Mouse (Mus musculus): Measurements from ENCODE around the gene Gpn3. TPM values are rescaled to one million over a fixed set of nuclear protein-coding genes. Genes with fewer than 3 reads are reported as not detected.

Gene Gpn3
- 48.7 and 53.5 TPM in 2 replicates for polyA plus RNA-seq (2015; fragmentation: Nextera tagmentation; extraction: Ambion mirVana)

GRCm38 (mm10) chr5:122371591-122372191 is at the start of gene Gpn3:
Gpn3 (plus strand) TSS chr5:122371876.
- H3K36me3 ChIP-seq (replicated peaks): peaks cover 41% of the 10 kb centered on the region
- H3K27me3 ChIP-seq: no peaks in the 10 kb centered on the region
- peak within 1 kb of the TSS; percentile 86 for H3K4me2 ChIP-seq
- H3K4me3 ChIP-seq (replicated peaks): peak within 1 kb of the TSS; percentile 90
- H3K27ac ChIP-seq (replicated peaks): peak within 1 kb of the TSS; percentile 97
- WGBS (ENCODE audit: insufficient replicate concordance): under 1% methylated on average over 40 of the region's 46 CpGs
- H3K4me1 ChIP-seq (replicated peaks): peaks cover 27% of the 10 kb centered on the region
- ATAC-seq (ENCODE audit: insufficient read depth): peak; percentile 55
- H3K9ac ChIP-seq: peak within 1 kb of the TSS; percentile 82
- H3K9me3 ChIP-seq (replicated peaks): no peaks in the 10 kb centered on the region

- peaks cover 55% of the 10 kb centered on the region for H3K36me3 ChIP-seq (replicated peaks)
These were observed 48.2 kb upstream of the Gpn3 start for GRCm38 (mm10) chr5:122323523-122323922.

GRCm38 (mm10) chr5:122324608-122325431 is 46.9 kb upstream of the Gpn3 start:
- WGBS (ENCODE audit: insufficient replicate concordance): 84% methylated on average over 23 of the region's 23 CpGs
- Histone ChIP-seq H3K4me2 (no peak overlapping the region), H3K9me3 (replicated peaks) (no peaks in the 10 kb centered on the region), H3K27me3 (no peaks in the 10 kb centered on the region), H3K9ac (no peak overlapping the region), H3K36me3 (replicated peaks) (peaks cover 48% of the 10 kb centered on the region), H3K4me3 (replicated peaks) (no peak overlapping the region), H3K27ac (replicated peaks) (no peak overlapping the region), H3K4me1 (replicated peaks) (no peaks in the 10 kb centered on the region)
- no peak for ATAC-seq (ENCODE audit: insufficient read depth)

More at GRCm38 (mm10) chr5:122323523-122323922, 48.2 kb upstream of the Gpn3 start:
- H3K9me3 ChIP-seq (replicated peaks): no peaks in the 10 kb centered on the region
- H3K9ac ChIP-seq: no peak overlapping the region
- H3K27ac ChIP-seq (replicated peaks): no peak overlapping the region
- no peak for ATAC-seq (ENCODE audit: insufficient read depth)
- no peak overlapping the region for H3K4me2 ChIP-seq
- no peak overlapping the region for H3K4me3 ChIP-seq (replicated peaks)
- H3K27me3 ChIP-seq: no peaks in the 10 kb centered on the region
- no peaks in the 10 kb centered on the region for H3K4me1 ChIP-seq (replicated peaks)
- WGBS (ENCODE audit: insufficient replicate concordance): 86% methylated on average over 8 of the region's 8 CpGs

- no peak overlapping the region for H3K9ac ChIP-seq
- no peaks in the 10 kb centered on the region for H3K4me1 ChIP-seq (replicated peaks)
- no peaks in the 10 kb centered on the region for H3K9me3 ChIP-seq (replicated peaks)
- 80% methylated on average over 8 of the region's 8 CpGs for WGBS (ENCODE audit: insufficient replicate concordance)
- no peak overlapping the region for H3K27ac ChIP-seq (replicated peaks)
- H3K36me3 ChIP-seq (replicated peaks): peaks cover 42% of the 10 kb centered on the region
- no peak for ATAC-seq (ENCODE audit: insufficient read depth)
- no peaks in the 10 kb centered on the region for H3K27me3 ChIP-seq
- H3K4me2 ChIP-seq: no peak overlapping the region
- no peak overlapping the region for H3K4me3 ChIP-seq (replicated peaks)
These were observed 46.2 kb upstream of the Gpn3 start for GRCm38 (mm10) chr5:122325477-122325876.

DNA sequence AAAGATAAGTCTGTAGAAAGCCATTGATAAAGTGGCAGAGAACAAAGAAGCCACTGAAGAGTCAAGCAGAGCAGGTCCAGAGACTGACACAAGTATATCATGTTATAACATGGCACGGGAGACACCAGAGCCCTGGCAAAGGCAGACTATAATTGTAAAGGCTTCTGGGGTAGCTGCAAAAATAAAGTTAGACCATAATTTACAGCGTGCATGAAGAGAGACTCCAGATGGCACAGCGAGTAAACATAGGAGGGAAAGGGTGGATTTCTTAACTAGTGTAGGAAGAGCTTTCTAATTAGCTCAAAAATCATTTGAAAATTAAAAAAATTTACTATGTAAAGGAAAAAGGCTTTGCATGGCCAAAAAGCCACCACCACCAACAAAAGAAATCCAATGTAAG is 44.4 kb upstream of the Gpn3 start:
- Histone ChIP-seq H3K9me3 (replicated peaks) (no peaks in the 10 kb centered on the region), H3K9ac (no peak overlapping the region), H3K36me3 (replicated peaks) (peaks cover 24% of the 10 kb centered on the region), H3K4me3 (replicated peaks) (no peak overlapping the region), H3K4me2 (no peak overlapping the region), H3K4me1 (replicated peaks) (no peaks in the 10 kb centered on the region), H3K27ac (replicated peaks) (no peak overlapping the region), H3K27me3 (no peaks in the 10 kb centered on the region)
- ATAC-seq (ENCODE audit: insufficient read depth): no peak
- WGBS (ENCODE audit: insufficient replicate concordance): 78% methylated on average over 3 of the region's 3 CpGs

- Histone ChIP-seq H3K27ac (replicated peaks) (no peak overlapping the region), H3K36me3 (replicated peaks) (peaks cover 5% of the 10 kb centered on the region; the same call in 1 of the 2 replicates), H3K4me2 (no peak overlapping the region), H3K4me1 (replicated peaks) (no peaks in the 10 kb centered on the region), H3K9ac (no peak overlapping the region), H3K27me3 (no peaks in the 10 kb centered on the region), H3K9me3 (replicated peaks) (no peaks in the 10 kb centered on the region), H3K4me3 (replicated peaks) (no peak overlapping the region)
- ATAC-seq (ENCODE audit: insufficient read depth): no peak
- 62% methylated on average over 4 of the region's 4 CpGs for WGBS (ENCODE audit: insufficient replicate concordance)
These were observed 41.4 kb upstream of the Gpn3 start for GRCm38 (mm10) chr5:122330269-122330668.

DNA sequence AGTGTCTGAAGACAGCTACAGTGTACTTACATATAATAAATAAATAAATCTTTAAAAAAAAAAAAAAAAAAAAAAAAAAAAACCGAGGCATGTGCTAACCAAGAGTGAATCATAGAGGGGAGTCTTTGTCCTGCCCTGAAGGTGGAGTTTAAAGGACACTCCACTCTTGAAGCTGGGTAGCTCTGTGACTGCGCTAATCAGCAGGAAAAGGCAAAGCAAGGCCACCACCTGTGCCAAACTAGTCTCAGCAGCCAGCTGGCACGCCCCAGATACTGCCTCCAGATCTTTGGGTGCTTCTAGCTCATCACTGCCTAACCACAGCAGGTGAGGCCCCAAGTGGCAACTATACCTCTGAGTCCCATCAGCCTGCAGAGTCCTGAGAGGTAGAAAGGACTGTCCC is 37.0 kb upstream of the Gpn3 start:
- ATAC-seq (ENCODE audit: insufficient read depth): no peak
- Histone ChIP-seq H3K27ac (replicated peaks) (no peak overlapping the region), H3K9me3 (replicated peaks) (no peaks in the 10 kb centered on the region), H3K4me3 (replicated peaks) (no peak overlapping the region), H3K36me3 (replicated peaks) (no peaks in the 10 kb centered on the region), H3K4me2 (no peak overlapping the region), H3K4me1 (replicated peaks) (no peaks in the 10 kb centered on the region), H3K9ac (no peak overlapping the region), H3K27me3 (no peaks in the 10 kb centered on the region)
- WGBS (ENCODE audit: insufficient replicate concordance): 51% methylated on average over 3 of the region's 3 CpGs

GRCm38 (mm10) chr5:122336554-122337294 is 35.0 kb upstream of the Gpn3 start:
- H3K9ac ChIP-seq: no peak overlapping the region
- no peaks in the 10 kb centered on the region for H3K36me3 ChIP-seq (replicated peaks)
- H3K4me3 ChIP-seq (replicated peaks): no peak overlapping the region
- no peaks in the 10 kb centered on the region for H3K27me3 ChIP-seq
- no peak overlapping the region for H3K27ac ChIP-seq (replicated peaks)
- 69% methylated on average over 7 of the region's 7 CpGs for WGBS (ENCODE audit: insufficient replicate concordance)
- H3K9me3 ChIP-seq (replicated peaks): no peaks in the 10 kb centered on the region
- H3K4me2 ChIP-seq: no peak overlapping the region
- no peak for ATAC-seq (ENCODE audit: insufficient read depth)
- H3K4me1 ChIP-seq (replicated peaks): no peaks in the 10 kb centered on the region

GRCm38 (mm10) chr5:122342874-122343273 is 28.8 kb upstream of the Gpn3 start:
- 19% methylated on average over 1 of the region's 1 CpGs for WGBS (ENCODE audit: insufficient replicate concordance)
- ATAC-seq (ENCODE audit: insufficient read depth): no peak
- no peaks in the 10 kb centered on the region for H3K4me1 ChIP-seq (replicated peaks)
- no peaks in the 10 kb centered on the region for H3K9me3 ChIP-seq (replicated peaks)
- no peak overlapping the region for H3K4me3 ChIP-seq (replicated peaks)
- H3K4me2 ChIP-seq: no peak overlapping the region
- H3K36me3 ChIP-seq (replicated peaks): no peaks in the 10 kb centered on the region
- H3K27me3 ChIP-seq: no peaks in the 10 kb centered on the region
- H3K27ac ChIP-seq (replicated peaks): no peak overlapping the region
- no peak overlapping the region for H3K9ac ChIP-seq

- H3K4me2 ChIP-seq: no peak overlapping the region
- H3K9me3 ChIP-seq (replicated peaks): no peaks in the 10 kb centered on the region
- H3K9ac ChIP-seq: no peak overlapping the region; the same call in 1 of the 2 replicates
- no peak overlapping the region for H3K27ac ChIP-seq (replicated peaks)
- H3K36me3 ChIP-seq (replicated peaks): no peaks in the 10 kb centered on the region
- H3K4me1 ChIP-seq (replicated peaks): no peaks in the 10 kb centered on the region
- WGBS (ENCODE audit: insufficient replicate concordance): 36% methylated on average over 7 of the region's 7 CpGs
- no peaks in the 10 kb centered on the region for H3K27me3 ChIP-seq
- ATAC-seq (ENCODE audit: insufficient read depth): no peak
- H3K4me3 ChIP-seq (replicated peaks): no peak overlapping the region
These were observed 27.9 kb upstream of the Gpn3 start for GRCm38 (mm10) chr5:122343768-122344167.

DNA sequence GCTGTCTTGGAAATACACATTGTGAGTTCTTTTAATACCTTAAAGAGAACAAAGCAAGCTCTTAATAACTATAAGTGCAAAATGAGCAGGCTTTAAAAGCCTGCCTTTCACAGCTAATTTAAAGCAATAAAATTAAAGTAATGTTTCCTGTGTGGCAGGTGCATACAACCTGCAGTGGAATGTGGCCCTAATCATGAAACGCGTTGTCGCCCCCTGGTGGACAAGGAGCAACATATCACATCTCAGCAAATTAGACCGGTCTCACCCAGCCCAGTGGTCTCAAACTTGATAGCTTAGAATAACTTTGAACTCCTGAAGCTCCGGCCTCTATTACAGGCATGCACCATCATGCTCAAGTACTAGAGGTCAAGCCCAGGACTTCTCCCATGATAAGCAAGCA is 27.4 kb upstream of the Gpn3 start:
- no peaks in the 10 kb centered on the region for H3K4me1 ChIP-seq (replicated peaks)
- H3K4me2 ChIP-seq: no peak overlapping the region
- H3K27ac ChIP-seq (replicated peaks): no peak overlapping the region
- H3K4me3 ChIP-seq (replicated peaks): no peak overlapping the region
- WGBS (ENCODE audit: insufficient replicate concordance): 5% methylated on average over 5 of the region's 5 CpGs
- H3K27me3 ChIP-seq: no peaks in the 10 kb centered on the region
- no peak overlapping the region for H3K9ac ChIP-seq
- no peaks in the 10 kb centered on the region for H3K36me3 ChIP-seq (replicated peaks)
- H3K9me3 ChIP-seq (replicated peaks): no peaks in the 10 kb centered on the region
- no peak; the same call in 1 of the 2 replicates for ATAC-seq (ENCODE audit: insufficient read depth)
